Mouse (Mus musculus): ENCODE data around the gene Ndufb6.

DNA sequence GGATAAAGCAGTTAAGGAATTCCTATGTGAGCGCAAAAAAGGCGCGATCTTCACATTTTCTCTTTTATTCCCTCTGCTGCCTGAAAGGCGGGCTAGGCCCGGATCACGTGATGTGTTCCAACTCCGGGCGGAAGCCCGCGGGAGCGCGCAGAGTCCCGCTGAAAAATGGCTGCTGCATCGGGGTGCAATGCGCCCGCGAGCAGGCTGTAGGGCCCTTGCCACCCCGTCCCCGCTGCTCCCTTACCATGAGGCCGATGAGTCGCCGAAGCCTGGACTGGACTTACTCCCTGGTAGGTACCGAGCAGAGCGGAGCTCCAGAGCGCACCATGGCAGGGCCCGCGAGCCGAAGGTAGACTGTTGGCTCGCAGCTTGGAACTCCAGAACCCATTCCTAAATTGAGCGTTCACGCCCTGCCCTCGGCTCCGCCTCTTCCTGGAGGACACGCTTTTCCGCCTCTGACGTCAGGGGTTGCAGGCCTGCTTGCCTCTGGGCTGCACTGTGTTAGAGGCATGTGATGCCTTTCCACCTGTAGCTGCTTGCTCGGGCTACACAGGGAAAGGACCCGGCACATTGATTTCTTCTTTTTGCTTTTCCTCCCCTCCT, 9.7 kb downstream of the Ndufb6 start, which contains the start of the genes Smim27 and Topors:
- no peak for TF ChIP-seq GATA1 (IDR thresholded peaks at IDR 0.05; ENCODE audit: borderline replicate concordance, low read length)
- no peak; the same call in 1 of the 2 replicates for TF ChIP-seq FLI1 (IDR thresholded peaks at IDR 0.05; ENCODE audit: low read length)
